Mouse (Mus musculus) myocyte (in vitro differentiated cells): ENCODE measurements around the gene B430218F22Rik.

Source experiments
- E2F4 ChIP-seq: IDR thresholded peaks from one replicate; pipeline ENCODE4 v1.6.1; 2011; ENCODE audit warnings: mild to moderate bottlenecking, control low read depth, moderate library complexity; ENCODE audit not compliant: insufficient read depth
- MAX ChIP-seq: IDR thresholded peaks from one replicate; pipeline ENCODE4 v1.6.1; 2011; ENCODE audit warnings: low read depth, mild to moderate bottlenecking, control low read depth
- MYOD1 ChIP-seq, 3 experiments: IDR thresholded peaks; one replicate each; pipeline ENCODE4 v1.6.1; 2011; ENCODE audit warnings: control low read depth in 2 of 3, low read depth in 2 of 3, mild to moderate bottlenecking in 2 of 3, moderate library complexity in 1 of 3; ENCODE audit not compliant: insufficient read length in 2 of 3, control insufficient read depth in 1 of 3
- MYOG ChIP-seq, 3 experiments: IDR thresholded peaks; one replicate each; pipeline ENCODE4 v1.6.1; 2011; ENCODE audit warnings: control low read depth in 2 of 3, low read depth in 2 of 3, mild to moderate bottlenecking in 2 of 3; ENCODE audit not compliant: insufficient read length in 2 of 3, control insufficient read depth in 1 of 3, insufficient read depth in 1 of 3
- POLR2A ChIP-seq: IDR thresholded peaks from one replicate; pipeline ENCODE4 v1.6.1; 2011; ENCODE audit warnings: low read depth, mild to moderate bottlenecking, control low read depth, moderate library complexity; ENCODE audit not compliant: insufficient read length
- TCF3 ChIP-seq: IDR thresholded peaks from one replicate; pipeline ENCODE4 v1.6.1; 2011; ENCODE audit warnings: low read depth, control low read depth; ENCODE audit not compliant: insufficient read length
- USF1 ChIP-seq: IDR thresholded peaks from one replicate; pipeline ENCODE4 v1.6.1; 2011; ENCODE audit warnings: low read depth, mild to moderate bottlenecking, control low read depth, moderate library complexity

DNA sequence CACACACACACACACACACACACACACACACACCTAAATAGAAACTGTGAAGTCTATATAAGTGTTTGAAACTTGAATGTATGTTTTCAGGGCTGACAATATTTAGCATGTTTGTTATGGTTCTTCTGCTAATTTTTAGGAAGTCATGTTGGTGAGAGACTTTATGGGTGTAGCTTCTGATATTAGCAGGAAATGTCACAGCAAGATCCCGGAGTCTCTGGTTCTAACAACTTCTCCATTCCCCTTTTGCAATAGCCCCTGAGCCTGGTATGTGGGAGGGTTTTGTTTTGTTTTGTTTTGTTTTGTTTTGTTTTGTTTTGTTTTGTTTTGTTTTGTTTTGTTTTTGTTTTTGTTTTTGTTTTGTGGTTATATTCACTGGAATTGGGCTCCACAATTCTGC, 34.0 kb downstream of the B430218F22Rik start:
- TF ChIP-seq POLR2A = no peak
- no peak for TF ChIP-seq E2F4
- no peak for TF ChIP-seq MAX
- no peak for TF ChIP-seq USF1
- TF ChIP-seq TCF3 = no peak
- TF ChIP-seq MYOD1 (IDR thresholded peaks at IDR 0.05; ENCODE audit: control insufficient read depth in 1 of 3, insufficient read length in 2 of 3, low read depth in 2 of 3) = no peak
- TF ChIP-seq MYOG (IDR thresholded peaks at IDR 0.05; ENCODE audit: control insufficient read depth in 1 of 3, insufficient read depth in 1 of 3, insufficient read length in 2 of 3, low read depth in 2 of 3) = no peak
